Mouse (Mus musculus): ENCODE measurements at regions not wholly inside any gene's neighbourhood (a gene's known extent, or its start where the extent isn't known, plus 50 kb on each side); places are given as distances from the start of the nearest gene placed in this dataset.
"Not testable (repeated sequence)": the region's sequence is repeated elsewhere in the genome, so short reads cannot be mapped to it uniquely, and the experiment has no call there.

- Histone ChIP-seq H3K27ac (replicated peaks; ENCODE audit: low read depth, low read length) (no peak overlapping the region), H3K4me3 (ENCODE audit: insufficient read depth, low read depth, low read length) (no peak overlapping the region), H3K4me1 (ENCODE audit: control insufficient read depth, insufficient read depth, insufficient read length, low read length) (no peaks in the 10 kb centered on the region)
Measured at GRCm38 (mm10) chr8:35144401-35144800, 621.2 kb upstream of the Gm19410 start.

- H3K4me3 ChIP-seq (ENCODE audit: insufficient read depth, low read depth, low read length), result no peak overlapping the region
- H3K27ac ChIP-seq (replicated peaks; ENCODE audit: low read depth, low read length), result no peak overlapping the region
Measured at GRCm38 (mm10) chr8:35147481-35147880, 618.1 kb upstream of the Gm19410 start.

GRCm38 (mm10) chr8:35147967-35148366 lies 617.6 kb upstream of the Gm19410 start:
- Histone ChIP-seq H3K27ac (replicated peaks; ENCODE audit: low read depth, low read length) (no peak overlapping the region), H3K4me3 (ENCODE audit: insufficient read depth, low read depth, low read length) (no peak overlapping the region)

More at GRCm38 (mm10) chr8:35147481-35147880, 618.1 kb upstream of the Gm19410 start:
- no peaks in the 10 kb centered on the region for H3K4me1 ChIP-seq (ENCODE audit: control insufficient read depth, insufficient read depth, insufficient read length, low read length)

GRCm38 (mm10) chr8:35152585-35152984 lies 613.0 kb upstream of the Gm19410 start:
- Histone ChIP-seq H3K4me3 (ENCODE audit: insufficient read depth, low read depth, low read length) (no peak overlapping the region), H3K4me1 (ENCODE audit: control insufficient read depth, insufficient read depth, insufficient read length, low read length) (no peaks in the 10 kb centered on the region), H3K27ac (replicated peaks; ENCODE audit: low read depth, low read length) (no peak overlapping the region)

More at GRCm38 (mm10) chr8:35147967-35148366, 617.6 kb upstream of the Gm19410 start:
- H3K4me1 ChIP-seq (ENCODE audit: control insufficient read depth, insufficient read depth, insufficient read length, low read length), result no peaks in the 10 kb centered on the region

- Histone ChIP-seq H3K4me3 (ENCODE audit: insufficient read depth, low read depth, low read length) (no peak overlapping the region), H3K4me1 (ENCODE audit: control insufficient read depth, insufficient read depth, insufficient read length, low read length) (no peaks in the 10 kb centered on the region), H3K27ac (replicated peaks; ENCODE audit: low read depth, low read length) (no peak overlapping the region)
Measured at GRCm38 (mm10) chr8:35156272-35156671, 609.3 kb upstream of the Gm19410 start.

GRCm38 (mm10) chr8:35157711-35158110 lies 607.9 kb upstream of the Gm19410 start:
- H3K27ac ChIP-seq (replicated peaks; ENCODE audit: low read depth, low read length), result no peak overlapping the region
- H3K4me3 ChIP-seq (ENCODE audit: insufficient read depth, low read depth, low read length), result no peak overlapping the region
- no peaks in the 10 kb centered on the region for H3K4me1 ChIP-seq (ENCODE audit: control insufficient read depth, insufficient read depth, insufficient read length, low read length)

GRCm38 (mm10) chr8:35159329-35159728 lies 606.3 kb upstream of the Gm19410 start:
- H3K4me1 ChIP-seq (ENCODE audit: control insufficient read depth, insufficient read depth, insufficient read length, low read length), result no peaks in the 10 kb centered on the region
- no peak overlapping the region for H3K4me3 ChIP-seq (ENCODE audit: insufficient read depth, low read depth, low read length)

GRCm38 (mm10) chr8:35160230-35160629 lies 605.4 kb upstream of the Gm19410 start:
- H3K4me3 ChIP-seq (ENCODE audit: insufficient read depth, low read depth, low read length), result no peak overlapping the region
- no peak overlapping the region for H3K27ac ChIP-seq (replicated peaks; ENCODE audit: low read depth, low read length)
- H3K4me1 ChIP-seq (ENCODE audit: control insufficient read depth, insufficient read depth, insufficient read length, low read length), result no peaks in the 10 kb centered on the region

More at GRCm38 (mm10) chr8:35159329-35159728, 606.3 kb upstream of the Gm19410 start:
- H3K27ac ChIP-seq (replicated peaks; ENCODE audit: low read depth, low read length), result no peak overlapping the region

- not testable (repeated sequence) for H3K27ac ChIP-seq (replicated peaks; ENCODE audit: low read depth, low read length); H3K4me3 ChIP-seq (ENCODE audit: insufficient read depth, low read depth, low read length); H3K4me1 ChIP-seq (ENCODE audit: control insufficient read depth, insufficient read depth, insufficient read length, low read length)
Measured at GRCm38 (mm10) chr8:35162166-35162565, 603.4 kb upstream of the Gm19410 start.

- Histone ChIP-seq H3K27ac (replicated peaks; ENCODE audit: low read depth, low read length) (no peak overlapping the region), H3K4me3 (ENCODE audit: insufficient read depth, low read depth, low read length) (no peak overlapping the region), H3K4me1 (ENCODE audit: control insufficient read depth, insufficient read depth, insufficient read length, low read length) (no peaks in the 10 kb centered on the region)
Measured at GRCm38 (mm10) chr8:35166611-35167010, 599.0 kb upstream of the Gm19410 start.

- Histone ChIP-seq H3K27ac (replicated peaks; ENCODE audit: low read depth, low read length) (no peak overlapping the region), H3K4me1 (ENCODE audit: control insufficient read depth, insufficient read depth, insufficient read length, low read length) (no peaks in the 10 kb centered on the region), H3K4me3 (ENCODE audit: insufficient read depth, low read depth, low read length) (no peak overlapping the region)
Measured at GRCm38 (mm10) chr8:35171536-35172310, 593.9 kb upstream of the Gm19410 start.

- no peak overlapping the region for H3K4me3 ChIP-seq (ENCODE audit: insufficient read depth, low read depth, low read length)
- H3K27ac ChIP-seq (replicated peaks; ENCODE audit: low read depth, low read length), result no peak overlapping the region
- no peaks in the 10 kb centered on the region for H3K4me1 ChIP-seq (ENCODE audit: control insufficient read depth, insufficient read depth, insufficient read length, low read length)
Measured at GRCm38 (mm10) chr8:35177314-35177713, 588.3 kb upstream of the Gm19410 start.

- no peaks in the 10 kb centered on the region for H3K4me1 ChIP-seq (ENCODE audit: control insufficient read depth, insufficient read depth, insufficient read length, low read length)
- no peak overlapping the region for H3K4me3 ChIP-seq (ENCODE audit: insufficient read depth, low read depth, low read length)
- H3K27ac ChIP-seq (replicated peaks; ENCODE audit: low read depth, low read length), result no peak overlapping the region
Measured at GRCm38 (mm10) chr8:35180075-35180474, 585.5 kb upstream of the Gm19410 start.

- Histone ChIP-seq H3K4me3 (ENCODE audit: insufficient read depth, low read depth, low read length) (no peak overlapping the region), H3K4me1 (ENCODE audit: control insufficient read depth, insufficient read depth, insufficient read length, low read length) (no peaks in the 10 kb centered on the region), H3K27ac (replicated peaks; ENCODE audit: low read depth, low read length) (no peak overlapping the region)
Measured at GRCm38 (mm10) chr8:35182141-35182540, 583.4 kb upstream of the Gm19410 start.

GRCm38 (mm10) chr8:35183423-35183822 lies 582.2 kb upstream of the Gm19410 start:
- no peak overlapping the region for H3K27ac ChIP-seq (replicated peaks; ENCODE audit: low read depth, low read length)
- no peaks in the 10 kb centered on the region for H3K4me1 ChIP-seq (ENCODE audit: control insufficient read depth, insufficient read depth, insufficient read length, low read length)
- no peak overlapping the region for H3K4me3 ChIP-seq (ENCODE audit: insufficient read depth, low read depth, low read length)

GRCm38 (mm10) chr8:35185165-35185564 lies 580.4 kb upstream of the Gm19410 start:
- peaks cover under 1% of the 10 kb centered on the region; the same call in 1 of the 2 replicates for H3K4me1 ChIP-seq (ENCODE audit: control insufficient read depth, insufficient read depth, insufficient read length, low read length)
- no peak overlapping the region for H3K4me3 ChIP-seq (ENCODE audit: insufficient read depth, low read depth, low read length)
- no peak overlapping the region for H3K27ac ChIP-seq (replicated peaks; ENCODE audit: low read depth, low read length)
